Mouse (Mus musculus): Measurements from ENCODE around the gene Abhd4.

DNA sequence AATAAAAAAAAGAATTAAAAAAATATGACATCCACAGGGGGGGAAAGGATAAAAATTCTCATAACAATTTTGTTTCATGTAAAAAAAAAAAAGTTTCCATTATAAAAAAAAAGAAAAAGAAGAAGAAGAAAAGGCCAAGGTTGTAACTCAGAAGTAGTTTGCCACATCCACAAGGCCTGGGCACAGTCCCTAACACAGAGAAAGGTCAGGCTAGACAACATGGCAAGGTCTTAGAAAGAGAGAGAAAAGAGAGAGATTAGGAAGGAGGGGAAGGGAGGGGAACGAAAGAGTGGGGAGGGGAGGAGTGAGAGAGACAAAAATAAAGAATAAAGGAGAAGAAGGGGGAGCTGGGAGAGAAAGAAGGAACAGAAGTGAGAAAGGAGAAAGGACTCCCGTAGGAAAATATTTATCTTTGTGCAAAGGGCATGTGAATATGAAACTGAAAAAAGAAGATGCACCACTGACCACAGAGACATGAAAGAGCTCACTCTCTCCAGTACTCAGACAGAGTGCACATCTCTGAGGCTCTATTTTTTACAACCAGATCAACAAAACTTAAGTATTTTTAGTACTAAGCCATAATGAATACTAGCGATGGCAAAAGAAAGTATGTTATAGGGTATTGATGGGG lies 18.1 kb downstream of the Abhd4 start:
- TF ChIP-seq CTCF (IDR thresholded peaks at IDR 0.05; ENCODE audit: insufficient read depth, low read length) (no peak), POLR2A (IDR thresholded peaks at IDR 0.05; ENCODE audit: borderline replicate concordance, extremely low read depth, low read depth, low read length) (no peak)

Data from lung, adult 2 months (tissue).